Mouse (Mus musculus) activated CD4-positive, CD25-positive, alpha-beta regulatory T cell, adult 4 months (primary cell): Measurements from ENCODE around the gene Rgma. TPM values are rescaled to one million over a fixed set of nuclear protein-coding genes. Genes with fewer than 3 reads are reported as not detected.

Experiments
- ATAC-seq: one replicate; pipeline ENCODE4 v1.8.0; 2017
- polyA plus RNA-seq, 2 experiments: library from polyadenylated mRNA; unstranded; fragments of 100-300 nt; shearing (Covaris generic); gene quantifications; one replicate each; pipeline ENCODE4 v1.2.1; 2017

The Rgma gene
- polyA plus RNA-seq: not detected

- ATAC-seq: no peak
Measured at GRCm38 (mm10) chr7:73375257-73376100, at the start of gene Rgma. Gene Rgma, plus strand, starts transcription at chr7:73375509.

- no peak for ATAC-seq
Measured at GRCm38 (mm10) chr7:73326236-73326635, 49.1 kb upstream of the Rgma start.

- no peak for ATAC-seq
Measured at GRCm38 (mm10) chr7:73326680-73327079, 48.6 kb upstream of the Rgma start.

GRCm38 (mm10) chr7:73327193-73327592, 48.1 kb upstream of the Rgma start:
- ATAC-seq: no peak

- ATAC-seq: no peak
Measured at GRCm38 (mm10) chr7:73327652-73328051, 47.7 kb upstream of the Rgma start.

- no peak for ATAC-seq
Measured at GRCm38 (mm10) chr7:73328653-73329207, 46.6 kb upstream of the Rgma start.

GRCm38 (mm10) chr7:73330754-73331153, 44.6 kb upstream of the Rgma start:
- no peak for ATAC-seq

- ATAC-seq: no peak
Measured at GRCm38 (mm10) chr7:73331645-73332044, 43.7 kb upstream of the Rgma start.

- no peak for ATAC-seq
Measured at GRCm38 (mm10) chr7:73333398-73333988, 41.8 kb upstream of the Rgma start.

GRCm38 (mm10) chr7:73334883-73335282, 40.4 kb upstream of the Rgma start:
- no peak for ATAC-seq

- ATAC-seq: no peak
Measured at GRCm38 (mm10) chr7:73336380-73336779, 38.9 kb upstream of the Rgma start.

GRCm38 (mm10) chr7:73338353-73338752, 37.0 kb upstream of the Rgma start:
- ATAC-seq: no peak

- ATAC-seq: no peak
Measured at GRCm38 (mm10) chr7:73343852-73344251, 31.5 kb upstream of the Rgma start.

GRCm38 (mm10) chr7:73348585-73349124, 26.7 kb upstream of the Rgma start:
- ATAC-seq: no peak

- ATAC-seq: no peak
Measured at GRCm38 (mm10) chr7:73349158-73349557, 26.2 kb upstream of the Rgma start.

- no peak for ATAC-seq
Measured at GRCm38 (mm10) chr7:73355229-73355628, 20.1 kb upstream of the Rgma start.

GRCm38 (mm10) chr7:73356901-73357300, 18.4 kb upstream of the Rgma start:
- no peak for ATAC-seq

GRCm38 (mm10) chr7:73357626-73358025, 17.7 kb upstream of the Rgma start:
- ATAC-seq: no peak

GRCm38 (mm10) chr7:73365511-73365910, 9.8 kb upstream of the Rgma start:
- ATAC-seq: no peak

- ATAC-seq: no peak
Measured at GRCm38 (mm10) chr7:73365965-73366364, 9.3 kb upstream of the Rgma start.

GRCm38 (mm10) chr7:73367681-73368464, 7.4 kb upstream of the Rgma start:
- no peak for ATAC-seq

- ATAC-seq: no peak
Measured at GRCm38 (mm10) chr7:73369992-73370391, 5.3 kb upstream of the Rgma start.
